Mouse (Mus musculus) thymus, postnatal 25 days (tissue): Measurements from ENCODE around the gene L3mbtl1.
A peak's percentile ranks its signal among the peaks of the same experiment; 100 is the strongest.

ENCODE experiments used
- DNase-seq: peaks from one replicate; pipeline ENCODE4 v3.0.0; 2022

L3mbtl1 gene

DNA sequence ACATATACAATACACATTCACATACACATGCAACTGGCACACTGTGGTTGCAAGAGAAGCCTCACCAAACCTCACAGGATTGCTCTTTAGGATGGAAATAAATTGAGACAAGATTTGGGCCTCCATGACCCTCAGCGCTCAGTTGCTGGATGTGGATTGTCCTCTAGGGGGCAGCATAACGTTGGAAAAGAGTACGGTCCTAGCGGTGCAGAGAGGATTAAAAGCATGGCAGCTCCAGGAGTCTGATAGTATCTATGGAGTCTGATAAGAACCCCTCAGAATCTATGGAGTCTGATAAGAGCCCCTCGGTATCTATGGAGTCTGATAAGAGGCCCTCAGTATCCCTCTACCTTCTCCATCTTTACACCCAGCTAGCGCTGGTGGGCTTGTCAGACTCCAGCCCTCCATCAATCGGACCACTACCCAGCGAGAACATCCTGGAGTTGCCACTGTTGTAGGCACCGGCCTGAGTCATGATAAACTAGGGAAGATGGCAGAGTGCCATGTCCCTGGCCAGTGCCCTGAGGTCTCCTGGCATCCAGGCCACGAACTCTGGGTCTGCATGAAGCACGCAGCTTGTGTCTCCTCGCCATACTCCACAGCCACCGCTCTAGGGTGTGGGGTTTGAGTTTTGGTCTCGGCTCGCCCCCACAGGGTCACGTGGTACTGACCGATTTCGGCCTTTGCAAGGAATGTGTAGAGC, 55.4 kb downstream of the L3mbtl1 start:
- DNase-seq, result peak; percentile 57

DNA sequence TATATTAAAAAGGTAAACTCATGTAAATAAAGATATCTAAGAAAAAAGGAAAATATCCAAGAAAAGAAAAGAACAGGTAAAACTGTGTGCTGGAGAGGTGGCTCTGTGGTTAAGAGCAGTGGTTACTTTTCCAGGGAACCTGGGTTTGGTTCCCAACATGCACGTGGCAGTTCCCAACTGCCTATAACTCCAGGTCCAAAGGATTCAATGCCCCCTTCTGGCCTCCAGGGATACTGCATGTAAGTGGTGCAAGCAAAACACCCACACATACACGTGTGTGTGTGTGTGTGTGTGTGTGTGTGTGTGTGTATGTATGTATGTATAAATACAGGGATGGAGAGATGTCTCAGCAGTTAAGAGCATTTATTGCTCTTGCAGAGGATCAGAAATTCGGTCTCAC, 56.5 kb downstream of the L3mbtl1 start:
- peak; percentile 45 for DNase-seq

DNA sequence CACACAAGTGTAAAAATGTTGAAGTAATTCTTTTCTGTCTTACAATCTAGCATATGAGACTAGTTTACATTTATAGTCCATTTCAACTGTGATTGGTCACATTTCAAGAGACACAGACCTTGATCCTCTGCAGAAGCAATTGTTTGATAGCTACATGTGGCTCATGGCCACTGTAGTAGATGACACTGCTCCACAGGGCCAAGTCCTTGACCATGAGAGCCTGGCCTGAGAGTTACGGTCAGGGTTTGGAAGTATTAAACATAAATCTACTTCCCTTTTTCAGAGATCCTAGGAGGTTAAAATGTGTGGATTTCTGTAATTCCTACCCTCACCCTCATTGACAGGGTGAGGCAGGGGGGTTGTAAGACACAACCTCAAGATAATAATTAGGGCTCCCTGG, 57.8 kb downstream of the L3mbtl1 start:
- DNase-seq, result no peak

GRCm38 (mm10) chr2:163007299-163007698, 64.0 kb downstream of the L3mbtl1 start:
- DNase-seq, result no peak

DNA sequence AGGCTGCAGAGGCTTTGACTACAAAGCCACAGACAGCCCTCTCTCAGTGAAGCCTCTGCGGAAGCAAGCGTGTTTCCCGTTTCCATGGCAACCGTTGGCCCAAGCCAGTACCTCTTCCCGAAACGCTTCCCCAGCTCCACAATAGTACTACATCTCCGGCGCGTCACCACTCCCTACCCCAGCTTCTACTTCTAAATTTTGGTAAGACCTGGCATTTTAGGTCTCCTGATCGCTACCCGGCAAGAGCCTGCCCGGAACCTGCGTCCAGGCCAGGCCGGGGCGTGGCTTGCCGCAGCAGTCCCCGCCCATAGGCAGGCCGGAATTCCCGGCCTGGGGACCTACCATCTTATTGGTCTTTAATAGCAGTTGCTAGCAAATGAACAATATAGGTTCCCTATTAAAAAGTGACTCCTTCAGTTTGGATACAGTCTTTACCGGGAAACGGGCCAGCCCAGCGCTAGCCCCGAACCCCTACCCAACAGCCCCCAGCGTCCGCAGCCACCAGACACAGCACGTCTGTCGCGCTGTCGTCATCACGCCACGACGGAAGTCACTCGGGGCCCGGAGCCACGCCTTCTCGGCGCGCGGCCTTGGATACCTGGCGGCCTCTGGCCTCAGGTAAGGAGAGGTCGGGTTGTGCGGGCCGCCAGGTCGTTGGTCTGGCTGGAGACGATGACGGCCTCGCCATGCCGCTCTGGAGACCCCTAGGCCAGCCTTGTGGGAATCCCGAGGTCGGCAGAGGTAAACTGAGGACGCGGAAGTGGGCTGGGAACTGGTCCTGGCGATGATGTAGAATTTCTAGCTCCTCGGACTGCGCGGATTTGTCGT, 73.9 kb downstream of the L3mbtl1 start, which contains the start of gene Ift52:
TSS of gene Ift52 (plus strand) at position 439 of the 828 bp plus-strand sequence.
- peak; percentile 92 for DNase-seq
